Mouse (Mus musculus): ENCODE results near the gene Olfr92. TPM values are rescaled to one million over a fixed set of nuclear protein-coding genes. Genes with fewer than 3 reads are reported as not detected.
"Not testable (repeated sequence)": the region's sequence is repeated elsewhere in the genome, so short reads cannot be mapped to it uniquely, and the experiment has no call there.

Gene Olfr92
- polyA plus RNA-seq (2012; fragmentation: generic; extraction: Trizol), result not detected

DNA sequence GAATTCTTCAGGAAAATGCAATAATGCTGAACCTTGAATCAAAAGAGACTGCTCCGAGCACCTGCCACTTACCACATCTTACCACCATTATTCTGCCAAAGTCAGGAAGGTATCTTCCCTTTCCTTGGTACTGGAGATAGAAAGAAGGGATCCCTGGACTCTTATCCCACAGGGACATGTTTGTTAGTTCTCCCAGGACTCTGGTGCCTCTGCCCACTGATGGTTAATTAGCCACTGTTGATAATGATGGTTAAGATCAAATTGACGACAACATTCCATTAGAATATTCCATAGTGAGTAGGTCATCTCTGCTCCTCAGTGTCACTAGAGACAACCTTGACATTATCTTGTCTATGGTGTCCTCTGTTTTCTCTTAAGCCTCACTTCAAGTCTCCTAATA is at the start of gene Olfr92:
Gene Olfr92, minus strand, starts transcription at position 101 of the 400 bp plus-strand sequence.
- Histone ChIP-seq H3K4me2 (ENCODE audit: low read depth) (no peak within 1 kb of the TSS), H3K4me3 (no peak within 1 kb of the TSS), H3K36me3 (ENCODE audit: control insufficient read depth, insufficient read depth) (no peaks in the 10 kb centered on the region), H3K27me3 (ENCODE audit: control insufficient read depth, insufficient read depth, insufficient read length) (no peaks in the 10 kb centered on the region), H3ac (ENCODE audit: control insufficient read depth, insufficient read length) (no peak within 1 kb of the TSS), H3K79me2 (ENCODE audit: control insufficient read depth, insufficient read depth) (no peaks in the 10 kb centered on the region)
- TF ChIP-seq REST (IDR thresholded peaks at IDR 0.05; ENCODE audit: insufficient read depth, insufficient read length), result no peak
- TF ChIP-seq TCF12 (IDR thresholded peaks at IDR 0.05; ENCODE audit: insufficient read depth, poor library complexity, severe bottlenecking), result no peak
- TF ChIP-seq TCF3 (IDR thresholded peaks at IDR 0.05; ENCODE audit: insufficient read length, low read depth), result no peak
- TF ChIP-seq USF1 (IDR thresholded peaks at IDR 0.05; ENCODE audit: low read depth), result no peak
- no peak for TF ChIP-seq SRF (IDR thresholded peaks at IDR 0.05; ENCODE audit: control insufficient read depth, insufficient read length, low read depth)
- TF ChIP-seq MYOD1 (IDR thresholded peaks at IDR 0.05; ENCODE audit: control insufficient read depth in 1 of 3, insufficient read length in 2 of 3, low read depth in 2 of 3), result no peak
- TF ChIP-seq MYOG (IDR thresholded peaks at IDR 0.05; ENCODE audit: control insufficient read depth in 1 of 3, insufficient read depth in 1 of 3, insufficient read length in 2 of 3, low read depth in 2 of 3), result no peak
- no peak for TF ChIP-seq POLR2AphosphoS2 (IDR thresholded peaks at IDR 0.05; ENCODE audit: insufficient read length, low read depth)
- no peak for TF ChIP-seq MAX (IDR thresholded peaks at IDR 0.05; ENCODE audit: low read depth)
- TF ChIP-seq E2F4 (IDR thresholded peaks at IDR 0.05; ENCODE audit: insufficient read depth), result no peak
- TF ChIP-seq CEBPB (IDR thresholded peaks at IDR 0.05; ENCODE audit: insufficient read depth, poor library complexity, severe bottlenecking), result no peak
- no peak for TF ChIP-seq POLR2A (IDR thresholded peaks at IDR 0.05; ENCODE audit: insufficient read length, low read depth)

DNA sequence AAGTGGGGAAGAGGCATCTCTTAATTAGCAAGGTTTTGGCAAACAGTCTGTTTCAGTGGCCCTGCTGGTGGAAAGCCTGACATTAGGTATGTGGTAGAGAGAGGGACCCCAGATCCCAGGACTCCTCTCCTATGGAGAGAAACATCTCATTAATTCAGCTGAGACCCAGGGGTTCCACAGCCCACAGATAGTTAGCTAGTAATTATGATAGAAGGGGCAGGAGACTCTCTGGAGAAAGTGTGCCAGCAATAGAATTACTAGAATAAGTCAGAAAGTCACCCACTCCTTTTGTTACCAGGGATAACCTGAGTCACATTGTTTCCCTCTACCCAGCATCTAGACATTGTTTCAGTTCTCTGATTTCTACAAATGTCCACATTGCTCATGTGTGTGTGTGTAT is 41.5 kb upstream of the Olfr92 start, which contains the start of gene Olfr93:
Gene Olfr93, minus strand, starts transcription at position 101 of the 400 bp plus-strand sequence.
- Histone ChIP-seq H3ac (ENCODE audit: control insufficient read depth, insufficient read length) (no peak within 1 kb of the TSS), H3K36me3 (ENCODE audit: control insufficient read depth, insufficient read depth) (no peaks in the 10 kb centered on the region), H3K27me3 (ENCODE audit: control insufficient read depth, insufficient read depth, insufficient read length) (no peaks in the 10 kb centered on the region), H3K79me2 (ENCODE audit: control insufficient read depth, insufficient read depth) (no peaks in the 10 kb centered on the region), H3K4me2 (ENCODE audit: low read depth) (no peak within 1 kb of the TSS), H3K4me3 (no peak within 1 kb of the TSS)
- TF ChIP-seq REST (IDR thresholded peaks at IDR 0.05; ENCODE audit: insufficient read depth, insufficient read length), result no peak
- TF ChIP-seq MYOG (IDR thresholded peaks at IDR 0.05; ENCODE audit: control insufficient read depth in 1 of 3, insufficient read depth in 1 of 3, insufficient read length in 2 of 3, low read depth in 2 of 3), result no peak
- no peak for TF ChIP-seq USF1 (IDR thresholded peaks at IDR 0.05; ENCODE audit: low read depth)
- TF ChIP-seq CEBPB (IDR thresholded peaks at IDR 0.05; ENCODE audit: insufficient read depth, poor library complexity, severe bottlenecking), result no peak
- TF ChIP-seq POLR2A (IDR thresholded peaks at IDR 0.05; ENCODE audit: insufficient read length, low read depth), result no peak
- no peak for TF ChIP-seq POLR2AphosphoS2 (IDR thresholded peaks at IDR 0.05; ENCODE audit: insufficient read length, low read depth)
- TF ChIP-seq TCF3 (IDR thresholded peaks at IDR 0.05; ENCODE audit: insufficient read length, low read depth), result no peak
- no peak for TF ChIP-seq SRF (IDR thresholded peaks at IDR 0.05; ENCODE audit: control insufficient read depth, insufficient read length, low read depth)
- TF ChIP-seq MYOD1 (IDR thresholded peaks at IDR 0.05; ENCODE audit: control insufficient read depth in 1 of 3, insufficient read length in 2 of 3, low read depth in 2 of 3), result no peak
- TF ChIP-seq E2F4 (IDR thresholded peaks at IDR 0.05; ENCODE audit: insufficient read depth), result no peak
- no peak for TF ChIP-seq TCF12 (IDR thresholded peaks at IDR 0.05; ENCODE audit: insufficient read depth, poor library complexity, severe bottlenecking)
- no peak for TF ChIP-seq MAX (IDR thresholded peaks at IDR 0.05; ENCODE audit: low read depth)

- H3ac ChIP-seq (ENCODE audit: control insufficient read depth, insufficient read length); H3K36me3 ChIP-seq (ENCODE audit: control insufficient read depth, insufficient read depth); H3K4me2 ChIP-seq (ENCODE audit: low read depth); H3K27me3 ChIP-seq (ENCODE audit: control insufficient read depth, insufficient read depth, insufficient read length); H3K4me3 ChIP-seq; H3K79me2 ChIP-seq (ENCODE audit: control insufficient read depth, insufficient read depth): not testable (repeated sequence)
These were observed 11.5 kb upstream of the Olfr92 start for GRCm38 (mm10) chr17:37131366-37131765.

DNA sequence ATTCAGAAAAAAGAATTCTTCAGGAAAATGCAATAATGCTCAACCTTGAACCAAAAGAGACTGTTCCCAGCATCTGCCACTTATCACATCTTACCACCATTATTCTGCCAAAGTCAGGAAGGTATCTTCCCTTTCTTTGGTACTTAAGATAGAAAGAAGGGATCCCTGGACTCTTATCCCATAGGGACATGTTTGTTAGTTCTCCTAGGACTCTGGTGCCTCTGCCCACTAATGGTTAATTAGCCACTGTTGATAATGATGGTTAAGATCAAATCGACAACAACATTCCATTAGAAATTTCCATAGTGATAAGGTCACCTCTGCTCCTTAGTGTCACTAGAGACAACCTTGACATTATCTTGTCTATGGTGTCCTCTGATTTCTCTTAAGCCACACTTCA is 21.7 kb downstream of the Olfr92 start, which contains the start of gene Olfr91:
Gene Olfr91, minus strand, starts transcription at position 101 of the 400 bp plus-strand sequence.
- no peaks in the 10 kb centered on the region for H3K79me2 ChIP-seq (ENCODE audit: control insufficient read depth, insufficient read depth)
- no peak within 1 kb of the TSS for H3K4me2 ChIP-seq (ENCODE audit: low read depth)
- no peak for TF ChIP-seq SRF (IDR thresholded peaks at IDR 0.05; ENCODE audit: control insufficient read depth, insufficient read length, low read depth)
- TF ChIP-seq CEBPB (IDR thresholded peaks at IDR 0.05; ENCODE audit: insufficient read depth, poor library complexity, severe bottlenecking), result no peak
- TF ChIP-seq E2F4 (IDR thresholded peaks at IDR 0.05; ENCODE audit: insufficient read depth), result no peak
- no peak for TF ChIP-seq POLR2AphosphoS2 (IDR thresholded peaks at IDR 0.05; ENCODE audit: insufficient read length, low read depth)
- TF ChIP-seq TCF3 (IDR thresholded peaks at IDR 0.05; ENCODE audit: insufficient read length, low read depth), result no peak
- no peak for TF ChIP-seq USF1 (IDR thresholded peaks at IDR 0.05; ENCODE audit: low read depth)
- no peak for TF ChIP-seq MYOG (IDR thresholded peaks at IDR 0.05; ENCODE audit: control insufficient read depth in 1 of 3, insufficient read depth in 1 of 3, insufficient read length in 2 of 3, low read depth in 2 of 3)
- no peak for TF ChIP-seq REST (IDR thresholded peaks at IDR 0.05; ENCODE audit: insufficient read depth, insufficient read length)
- no peak for TF ChIP-seq POLR2A (IDR thresholded peaks at IDR 0.05; ENCODE audit: insufficient read length, low read depth)
- no peak for TF ChIP-seq MAX (IDR thresholded peaks at IDR 0.05; ENCODE audit: low read depth)
- TF ChIP-seq TCF12 (IDR thresholded peaks at IDR 0.05; ENCODE audit: insufficient read depth, poor library complexity, severe bottlenecking), result no peak
- no peak for TF ChIP-seq MYOD1 (IDR thresholded peaks at IDR 0.05; ENCODE audit: control insufficient read depth in 1 of 3, insufficient read length in 2 of 3, low read depth in 2 of 3)
- H3K27me3 ChIP-seq (ENCODE audit: control insufficient read depth, insufficient read depth, insufficient read length), result no peaks in the 10 kb centered on the region
- no peaks in the 10 kb centered on the region for H3K36me3 ChIP-seq (ENCODE audit: control insufficient read depth, insufficient read depth)
- H3K4me3 ChIP-seq, result no peak within 1 kb of the TSS
- no peak within 1 kb of the TSS for H3ac ChIP-seq (ENCODE audit: control insufficient read depth, insufficient read length)

DNA sequence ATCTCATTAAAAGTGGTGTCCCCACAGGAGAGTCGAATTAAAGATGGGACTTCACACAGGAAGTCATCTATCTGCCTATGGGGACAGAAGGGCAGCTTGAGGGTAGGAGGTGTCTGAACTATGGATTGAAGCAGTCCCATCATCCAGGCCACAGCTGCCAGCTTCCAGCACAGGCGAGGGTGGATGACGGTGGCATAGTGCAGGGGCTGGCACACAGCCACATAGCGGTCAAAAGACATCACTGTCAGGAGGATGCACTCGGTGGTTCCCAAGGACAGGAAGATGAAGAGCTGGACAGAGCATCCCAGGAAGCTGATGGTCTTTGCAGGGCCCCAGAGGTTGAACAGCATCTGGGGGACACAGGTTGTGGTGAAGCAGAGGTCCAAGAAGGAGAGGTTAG is 26.6 kb downstream of the Olfr92 start:
- Histone ChIP-seq H3K4me2 (ENCODE audit: low read depth) (no peak overlapping the region), H3K79me2 (ENCODE audit: control insufficient read depth, insufficient read depth) (no peaks in the 10 kb centered on the region), H3K36me3 (ENCODE audit: control insufficient read depth, insufficient read depth) (no peaks in the 10 kb centered on the region), H3K27me3 (ENCODE audit: control insufficient read depth, insufficient read depth, insufficient read length) (no peaks in the 10 kb centered on the region), H3K4me3 (no peak overlapping the region), H3ac (ENCODE audit: control insufficient read depth, insufficient read length) (no peak overlapping the region)
- TF ChIP-seq E2F4 (IDR thresholded peaks at IDR 0.05; ENCODE audit: insufficient read depth), result no peak
